Mouse (Mus musculus) cerebellum, adult 2 months (tissue): ENCODE data around the gene Mre11a. TPM values are rescaled to one million over a fixed set of nuclear protein-coding genes. Genes with fewer than 3 reads are reported as not detected.

ENCODE experiments used
- DNase-seq, 2 experiments: peaks; one replicate each; pipeline ENCODE4 v3.0.0; 2021
- H3K27ac ChIP-seq: fragments of 200-500 bp; 2 replicates; pipeline ENCODE4 v1.5.1; 2012; ENCODE audit warnings: low read length, control low read depth, inconsistent platforms; ENCODE audit not compliant: insufficient read depth
- H3K27me3 ChIP-seq: fragments of 200-500 bp; 2 replicates; pipeline ENCODE4 v1.6.1; 2012; ENCODE audit warnings: inconsistent platforms, mild to moderate bottlenecking, low read length, moderate library complexity; ENCODE audit not compliant: control insufficient read depth, insufficient read depth
- H3K4me1 ChIP-seq: fragments of 200-500 bp; 2 replicates; pipeline ENCODE4 v1.6.1; 2011; ENCODE audit warnings: low read length; ENCODE audit not compliant: control insufficient read depth, insufficient read depth
- H3K4me3 ChIP-seq: fragments of 200-500 bp; replicated peaks from 2 replicates; pipeline ENCODE3; 2011; ENCODE audit warnings: mild to moderate bottlenecking, low read depth, low read length, control low read depth; ENCODE audit not compliant: insufficient read depth
- CTCF ChIP-seq: fragments of 200-500 bp; IDR thresholded peaks from 2 replicates; pipeline ENCODE4 v1.5.1; 2011; ENCODE audit warnings: low read depth, mild to moderate bottlenecking, control low read depth, low read length, moderate library complexity, borderline replicate concordance; ENCODE audit not compliant: insufficient read depth
- POLR2A ChIP-seq: fragments of 200-500 bp; IDR thresholded peaks from 2 replicates; pipeline ENCODE4 v1.6.1; 2011; ENCODE audit warnings: low read length, control low read depth, borderline replicate concordance; ENCODE audit not compliant: insufficient read depth
- WGBS: fragments of 180-500 bp; shearing (Covaris S2); methylation state at CpG from one replicate; pipeline ENCODE4 v1.1.7; 2018; 5-methylcytosine and 5-hydroxymethylcytosine counted together
- polyA plus RNA-seq: library from polyadenylated mRNA; depleted of rRNA; stranded (reverse); fragments of >200 nt; gene quantifications from 2 replicates; pipeline ENCODE4 v1.2.3, GENCODE M21; 2012

The Mre11a gene
- polyA plus RNA-seq, 1 experiment, result 7.5 TPM

GRCm38 (mm10) chr9:14754469-14754868, 30.0 kb upstream of the Mre11a start:
- no peaks in the 10 kb centered on the region for H3K4me1 ChIP-seq
- WGBS, result 90% methylated on average over 3 of the region's 3 CpGs
- DNase-seq, result no peak
- TF ChIP-seq CTCF (no peak), POLR2A (no peak)
- H3K27me3 ChIP-seq, result no peaks in the 10 kb centered on the region; the same call in 1 of the 2 replicates
- H3K27ac ChIP-seq, result no peak overlapping the region
- no peak overlapping the region for H3K4me3 ChIP-seq

GRCm38 (mm10) chr9:14758590-14758989, 25.9 kb upstream of the Mre11a start:
- no peaks in the 10 kb centered on the region for H3K27me3 ChIP-seq
- no peak overlapping the region for H3K27ac ChIP-seq
- DNase-seq, result no peak
- H3K4me1 ChIP-seq, result no peaks in the 10 kb centered on the region
- H3K4me3 ChIP-seq, result no peak overlapping the region
- TF ChIP-seq CTCF (no peak), POLR2A (no peak)
- WGBS, result 64% methylated on average over 7 of the region's 7 CpGs

GRCm38 (mm10) chr9:14759261-14759660, 25.2 kb upstream of the Mre11a start:
- no peak overlapping the region for H3K4me3 ChIP-seq
- H3K4me1 ChIP-seq, result no peaks in the 10 kb centered on the region
- no peak for TF ChIP-seq POLR2A
- TF ChIP-seq CTCF, result no peak
- no peak for DNase-seq
- no peak overlapping the region for H3K27ac ChIP-seq
- H3K27me3 ChIP-seq, result no peaks in the 10 kb centered on the region

- TF ChIP-seq CTCF (peak; percentile 20; the same call in 1 of the 2 replicates), POLR2A (no peak)
- peak; percentile 15 to 20 for DNase-seq
- Histone ChIP-seq H3K27me3 (no peaks in the 10 kb centered on the region), H3K27ac (no peak overlapping the region), H3K4me3 (no peak overlapping the region), H3K4me1 (no peaks in the 10 kb centered on the region)
- WGBS, result 21% methylated on average over 7 of the region's 7 CpGs
Measured at GRCm38 (mm10) chr9:14764765-14765164, 19.7 kb upstream of the Mre11a start.

GRCm38 (mm10) chr9:14769811-14770210, 14.6 kb upstream of the Mre11a start:
- TF ChIP-seq CTCF, result no peak
- TF ChIP-seq POLR2A, result no peak
- 40% methylated on average over 6 of the region's 6 CpGs for WGBS

GRCm38 (mm10) chr9:14770803-14771471, 13.5 kb upstream of the Mre11a start, which contains the start of gene 1700012B09Rik:
Gene 1700012B09Rik (minus strand): TSS chr9:14771030.
- TF ChIP-seq POLR2A (no peak), CTCF (no peak)
- WGBS, result 9% methylated on average over 23 of the region's 23 CpGs
- Histone ChIP-seq H3K27ac (no peak within 1 kb of the TSS), H3K4me3 (no peak within 1 kb of the TSS), H3K27me3 (no peaks in the 10 kb centered on the region), H3K4me1 (0 out of 2 replicates have a peak, but pooled peaks cover 3% of the 10 kb centered on the region)
- no peak for DNase-seq

More at GRCm38 (mm10) chr9:14769811-14770210, 14.6 kb upstream of the Mre11a start:
- 0 out of 2 replicates have a peak, but pooled peaks cover 3% of the 10 kb centered on the region for H3K4me1 ChIP-seq
- no peak for DNase-seq
- no peaks in the 10 kb centered on the region for H3K27me3 ChIP-seq
- no peak overlapping the region for H3K27ac ChIP-seq
- no peak overlapping the region for H3K4me3 ChIP-seq

- H3K4me1 ChIP-seq, result 0 out of 2 replicates have a peak, but pooled peaks cover 3% of the 10 kb centered on the region
- WGBS, result 85% methylated on average over 2 of the region's 2 CpGs
- no peak overlapping the region for H3K4me3 ChIP-seq
- no peak for DNase-seq
- TF ChIP-seq POLR2A (no peak), CTCF (no peak)
- H3K27me3 ChIP-seq, result no peaks in the 10 kb centered on the region
- H3K27ac ChIP-seq, result no peak overlapping the region
Measured at GRCm38 (mm10) chr9:14772074-14772473, 12.4 kb upstream of the Mre11a start.

- Histone ChIP-seq H3K27ac (no peak overlapping the region), H3K27me3 (no peaks in the 10 kb centered on the region), H3K4me3 (no peak overlapping the region), H3K4me1 (0 out of 2 replicates have a peak, but pooled peaks cover 3% of the 10 kb centered on the region)
- DNase-seq, result no peak
- no peak for TF ChIP-seq POLR2A
- no peak for TF ChIP-seq CTCF
- 24% methylated on average over 2 of the region's 2 CpGs for WGBS
Measured at GRCm38 (mm10) chr9:14773813-14774212, 10.6 kb upstream of the Mre11a start.
